Mouse (Mus musculus) erythroblast, embryonic 14.5 days (primary cell): ENCODE data around the gene Ctnnal1.

Experiments used
- GATA1 ChIP-seq: IDR thresholded peaks from 2 replicates; pipeline ENCODE4 v1.6.1; 2012; ENCODE audit warnings: low read length, inconsistent platforms, mixed read lengths
- TAL1 ChIP-seq: IDR thresholded peaks from 3 replicates; pipeline ENCODE4 v1.6.1; 2012; ENCODE audit warnings: low read length, inconsistent platforms, mixed read lengths

- TF ChIP-seq TAL1 (no peak), GATA1 (no peak)
Observed at GRCm38 (mm10) chr4:56909568-56909967, 44.6 kb upstream of the Ctnnal1 start.
